Mouse (Mus musculus) myocyte (in vitro differentiated cells): ENCODE measurements at regions not wholly inside any gene's neighbourhood (a gene's known extent, or its start where the extent isn't known, plus 50 kb on each side); places are given as distances from the start of the nearest gene placed in this dataset.

ENCODE experiments used
- CEBPB ChIP-seq: IDR thresholded peaks from 2 replicates; pipeline ENCODE4 v1.6.1; 2011; ENCODE audit warnings: mild to moderate bottlenecking, moderate library complexity; ENCODE audit not compliant: poor library complexity, insufficient read depth, severe bottlenecking
- E2F4 ChIP-seq: IDR thresholded peaks from one replicate; pipeline ENCODE4 v1.6.1; 2011; ENCODE audit warnings: mild to moderate bottlenecking, control low read depth, moderate library complexity; ENCODE audit not compliant: insufficient read depth
- MYOD1 ChIP-seq, 3 experiments: IDR thresholded peaks; one replicate each; pipeline ENCODE4 v1.6.1; 2011; ENCODE audit warnings: control low read depth in 2 of 3, low read depth in 2 of 3, mild to moderate bottlenecking in 2 of 3, moderate library complexity in 1 of 3; ENCODE audit not compliant: insufficient read length in 2 of 3, control insufficient read depth in 1 of 3
- POLR2A ChIP-seq: IDR thresholded peaks from one replicate; pipeline ENCODE4 v1.6.1; 2011; ENCODE audit warnings: low read depth, mild to moderate bottlenecking, control low read depth, moderate library complexity; ENCODE audit not compliant: insufficient read length
- POLR2AphosphoS2 ChIP-seq: IDR thresholded peaks from one replicate; pipeline ENCODE4 v1.6.1; 2011; ENCODE audit warnings: low read depth, control low read depth; ENCODE audit not compliant: insufficient read length
- USF1 ChIP-seq: IDR thresholded peaks from one replicate; pipeline ENCODE4 v1.6.1; 2011; ENCODE audit warnings: low read depth, mild to moderate bottlenecking, control low read depth, moderate library complexity

DNA sequence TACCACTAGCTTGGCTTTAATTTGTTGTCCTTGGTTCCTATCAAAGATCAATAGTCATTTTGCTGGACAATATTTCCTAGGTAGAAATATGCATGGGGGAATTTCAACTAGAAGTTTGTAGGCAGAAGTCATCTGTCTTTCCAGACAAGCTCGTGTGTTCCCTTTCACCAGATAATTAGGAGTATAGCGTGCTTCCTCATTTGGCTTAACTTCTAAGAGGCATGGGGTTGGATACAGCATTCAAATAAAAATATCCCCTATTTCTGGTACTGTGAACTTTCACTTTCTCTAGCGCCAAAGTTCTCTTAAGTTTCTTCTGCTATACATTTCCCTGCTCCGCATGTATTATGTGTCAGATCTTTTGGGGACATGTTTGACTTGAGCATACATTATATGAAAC, 200.7 kb upstream of the Prdm1 start:
- TF ChIP-seq POLR2A (no peak), E2F4 (no peak), CEBPB (no peak), USF1 (no peak), POLR2AphosphoS2 (no peak), MYOD1 (IDR thresholded peaks at IDR 0.05; ENCODE audit: control insufficient read depth in 1 of 3, insufficient read length in 2 of 3, low read depth in 2 of 3) (no peak)
